Mouse (Mus musculus) intestine, embryonic 15.5 days (tissue): ENCODE results near the gene Xpo5. TPM values are rescaled to one million over a fixed set of nuclear protein-coding genes. Genes with fewer than 3 reads are reported as not detected.

Experiments used
- ATAC-seq: fragments of 200-750 bp; cut with Nextera tagmentation; 2 replicates; pipeline ENCODE4 v1.8.0; 2017; ENCODE audit warnings: moderate TSS enrichment, moderate library complexity
- H3K27ac ChIP-seq: fragments of 300-500 bp; sonication (generic); 2 replicates; pipeline ENCODE4 v1.5.1; 2015; ENCODE audit warnings: mild to moderate bottlenecking, inconsistent platforms
- H3K27me3 ChIP-seq: fragments of 300-500 bp; sonication (generic); replicated peaks from 2 replicates; pipeline ENCODE4 v1.6.1; 2015; ENCODE audit warnings: inconsistent platforms
- H3K36me3 ChIP-seq: fragments of 300-500 bp; sonication (generic); 2 replicates; pipeline ENCODE4 v1.6.1; 2015; ENCODE audit warnings: inconsistent platforms
- H3K4me1 ChIP-seq: fragments of 300-500 bp; sonication (generic); replicated peaks from 2 replicates; pipeline ENCODE4 v1.6.1; 2015; ENCODE audit warnings: inconsistent platforms
- H3K4me2 ChIP-seq: fragments of 300-500 bp; sonication (generic); replicated peaks from 2 replicates; pipeline ENCODE4 v1.6.1; 2015; ENCODE audit warnings: mild to moderate bottlenecking, inconsistent platforms
- H3K4me3 ChIP-seq: fragments of 300-500 bp; sonication (generic); replicated peaks from 2 replicates; pipeline ENCODE4 v1.5.1; 2015; ENCODE audit warnings: inconsistent platforms
- H3K9ac ChIP-seq: fragments of 300-500 bp; sonication (generic); 2 replicates; pipeline ENCODE4 v1.6.1; 2015; ENCODE audit warnings: inconsistent platforms
- H3K9me3 ChIP-seq: fragments of 300-500 bp; sonication (generic); 2 replicates; pipeline ENCODE4 v1.6.1; 2016; ENCODE audit warnings: inconsistent platforms
- WGBS: fragments of 180-500 bp; shearing (Covaris S2); methylation state at CpG from one replicate; pipeline ENCODE4 v1.1.7; 2015; 5-methylcytosine and 5-hydroxymethylcytosine counted together
- polyA plus RNA-seq: library from polyadenylated mRNA; unstranded; fragments of >200 nt; fragmentation: Nextera tagmentation; extraction: Ambion mirVana; gene quantifications from 2 replicates; pipeline ENCODE4 v1.2.1, GENCODE M21; 2015

The Xpo5 gene
- 31.6 and 31.9 TPM in 2 replicates for polyA plus RNA-seq

GRCm38 (mm10) chr17:46202421-46203071 is at the start of gene Xpo5, which contains the start of gene Polh:
Gene Xpo5 (plus strand): TSS chr17:46202782.
Gene Polh (minus strand): TSS chr17:46202645.
- peak within 1 kb of the TSS; percentile 81 for H3K4me2 ChIP-seq
- H3K9me3 ChIP-seq = no peaks in the 10 kb centered on the region
- peak within 1 kb of the TSS; percentile 91 for H3K27ac ChIP-seq
- peak; percentile 97 for ATAC-seq
- peaks cover 9% of the 10 kb centered on the region; the same call in 1 of the 2 replicates for H3K36me3 ChIP-seq
- H3K4me1 ChIP-seq = peaks cover 8% of the 10 kb centered on the region; the same call in 1 of the 2 replicates
- peak within 1 kb of the TSS; percentile 82 for H3K9ac ChIP-seq
- WGBS = under 1% methylated on average over 66 of the region's 66 CpGs
- no peaks in the 10 kb centered on the region for H3K27me3 ChIP-seq
- peak within 1 kb of the TSS; percentile 84 for H3K4me3 ChIP-seq

GRCm38 (mm10) chr17:46152847-46153782 is 49.5 kb upstream of the Xpo5 start, which contains the start of gene Mad2l1bp:
Gene Mad2l1bp (minus strand): TSS chr17:46153553.
- H3K27ac ChIP-seq = peak within 1 kb of the TSS; percentile 62
- whole genome bisulfite sequencing = 4% methylated on average over 33 of the region's 33 CpGs
- peak within 1 kb of the TSS; percentile 67 for H3K4me3 ChIP-seq
- no peaks in the 10 kb centered on the region for H3K9me3 ChIP-seq
- H3K27me3 ChIP-seq = no peaks in the 10 kb centered on the region
- ATAC-seq = peak; percentile 94
- H3K4me1 ChIP-seq = peaks cover 12% of the 10 kb centered on the region
- H3K36me3 ChIP-seq = peaks cover under 1% of the 10 kb centered on the region; the same call in 1 of the 2 replicates
- H3K4me2 ChIP-seq = peak within 1 kb of the TSS; percentile 87
- H3K9ac ChIP-seq = peak within 1 kb of the TSS; percentile 69

GRCm38 (mm10) chr17:46154336-46154735 is 48.2 kb upstream of the Xpo5 start:
- no peaks in the 10 kb centered on the region for H3K27me3 ChIP-seq
- no peak overlapping the region for H3K4me2 ChIP-seq
- ATAC-seq = no peak
- H3K4me3 ChIP-seq = no peak overlapping the region
- no peak overlapping the region for H3K9ac ChIP-seq
- no peaks in the 10 kb centered on the region for H3K36me3 ChIP-seq
- H3K4me1 ChIP-seq = peaks cover 14% of the 10 kb centered on the region
- H3K9me3 ChIP-seq = no peaks in the 10 kb centered on the region
- no peak overlapping the region for H3K27ac ChIP-seq
- 96% methylated on average over 3 of the region's 3 CpGs for WGBS

GRCm38 (mm10) chr17:46156680-46157079 is 45.9 kb upstream of the Xpo5 start:
- Histone ChIP-seq H3K4me2 (no peak overlapping the region), H3K27ac (no peak overlapping the region), H3K4me3 (no peak overlapping the region), H3K27me3 (no peaks in the 10 kb centered on the region), H3K36me3 (no peaks in the 10 kb centered on the region), H3K9ac (no peak overlapping the region), H3K4me1 (peaks cover 17% of the 10 kb centered on the region), H3K9me3 (no peaks in the 10 kb centered on the region)
- no peak for ATAC-seq
- 80% methylated on average over 5 of the region's 5 CpGs for WGBS

- Histone ChIP-seq H3K27ac (no peak overlapping the region), H3K9ac (no peak overlapping the region), H3K4me2 (no peak overlapping the region), H3K4me1 (peaks cover 21% of the 10 kb centered on the region), H3K27me3 (no peaks in the 10 kb centered on the region), H3K36me3 (no peaks in the 10 kb centered on the region), H3K9me3 (no peaks in the 10 kb centered on the region), H3K4me3 (no peak overlapping the region)
- 89% methylated on average over 8 of the region's 8 CpGs for WGBS
- no peak for ATAC-seq
Measured at GRCm38 (mm10) chr17:46157131-46157530, 45.5 kb upstream of the Xpo5 start.

GRCm38 (mm10) chr17:46159236-46159635 is 43.3 kb upstream of the Xpo5 start:
- H3K9me3 ChIP-seq = no peaks in the 10 kb centered on the region
- H3K27me3 ChIP-seq = no peaks in the 10 kb centered on the region
- H3K4me1 ChIP-seq = peaks cover 25% of the 10 kb centered on the region
- peaks cover 1% of the 10 kb centered on the region; the same call in 1 of the 2 replicates for H3K36me3 ChIP-seq
- no peak for ATAC-seq
- H3K27ac ChIP-seq = no peak overlapping the region
- WGBS = 37% methylated on average over 2 of the region's 2 CpGs
- peak overlapping the region; percentile 77 for H3K4me2 ChIP-seq
- no peak overlapping the region for H3K9ac ChIP-seq
- H3K4me3 ChIP-seq = no peak overlapping the region

GRCm38 (mm10) chr17:46160090-46160662 is 42.4 kb upstream of the Xpo5 start:
- peak overlapping the region; percentile 86 for H3K4me3 ChIP-seq
- peaks cover 10% of the 10 kb centered on the region; the same call in 1 of the 2 replicates for H3K36me3 ChIP-seq
- H3K9ac ChIP-seq = peak overlapping the region; percentile 50
- H3K27ac ChIP-seq = peak overlapping the region; percentile 88
- peak; percentile 72 for ATAC-seq
- H3K4me2 ChIP-seq = peak overlapping the region; percentile 77
- no peaks in the 10 kb centered on the region for H3K27me3 ChIP-seq
- WGBS = under 1% methylated on average over 16 of the region's 16 CpGs
- H3K9me3 ChIP-seq = no peaks in the 10 kb centered on the region
- H3K4me1 ChIP-seq = peaks cover 25% of the 10 kb centered on the region

GRCm38 (mm10) chr17:46160686-46161085 is 41.9 kb upstream of the Xpo5 start, which contains the start of gene Gtpbp2:
Gene Gtpbp2 (plus strand): TSS chr17:46161032.
- peak within 1 kb of the TSS; percentile 77 for H3K4me2 ChIP-seq
- H3K4me1 ChIP-seq = peaks cover 25% of the 10 kb centered on the region
- H3K9me3 ChIP-seq = no peaks in the 10 kb centered on the region
- H3K4me3 ChIP-seq = peak within 1 kb of the TSS; percentile 86
- peak within 1 kb of the TSS; percentile 80 for H3K9ac ChIP-seq
- peak within 1 kb of the TSS; percentile 88 for H3K27ac ChIP-seq
- peaks cover 15% of the 10 kb centered on the region; the same call in 1 of the 2 replicates for H3K36me3 ChIP-seq
- H3K27me3 ChIP-seq = no peaks in the 10 kb centered on the region
- peak; percentile 93 for ATAC-seq
- WGBS = under 1% methylated on average over 23 of the region's 23 CpGs

GRCm38 (mm10) chr17:46161179-46161578 is 41.4 kb upstream of the Xpo5 start:
- peaks cover 25% of the 10 kb centered on the region for H3K4me1 ChIP-seq
- H3K27ac ChIP-seq = peak overlapping the region; percentile 72
- H3K27me3 ChIP-seq = no peaks in the 10 kb centered on the region
- H3K9me3 ChIP-seq = no peaks in the 10 kb centered on the region
- under 1% methylated on average over 19 of the region's 19 CpGs for WGBS
- peak overlapping the region; percentile 80 for H3K9ac ChIP-seq
- peak; percentile 26 for ATAC-seq
- peak overlapping the region; percentile 86 for H3K4me3 ChIP-seq
- peaks cover 20% of the 10 kb centered on the region; the same call in 1 of the 2 replicates for H3K36me3 ChIP-seq
- H3K4me2 ChIP-seq = peak overlapping the region; percentile 74

- no peak for ATAC-seq
Measured at GRCm38 (mm10) chr17:46161710-46162109, 40.9 kb upstream of the Xpo5 start.

GRCm38 (mm10) chr17:46162551-46162950 is 40.0 kb upstream of the Xpo5 start:
- Histone ChIP-seq H3K9me3 (no peaks in the 10 kb centered on the region), H3K9ac (no peak overlapping the region), H3K27me3 (no peaks in the 10 kb centered on the region), H3K4me3 (no peak overlapping the region), H3K27ac (no peak overlapping the region), H3K4me1 (peaks cover 25% of the 10 kb centered on the region), H3K4me2 (peak overlapping the region; percentile 74), H3K36me3 (peaks cover 33% of the 10 kb centered on the region)
- ATAC-seq = no peak
- WGBS = 85% methylated on average over 7 of the region's 7 CpGs

More at GRCm38 (mm10) chr17:46161710-46162109, 40.9 kb upstream of the Xpo5 start:
- Histone ChIP-seq H3K9me3 (no peaks in the 10 kb centered on the region), H3K9ac (peak overlapping the region; percentile 80), H3K27ac (peak overlapping the region; percentile 72; the same call in 1 of the 2 replicates), H3K27me3 (no peaks in the 10 kb centered on the region), H3K36me3 (peaks cover 25% of the 10 kb centered on the region), H3K4me1 (peaks cover 25% of the 10 kb centered on the region), H3K4me3 (peak overlapping the region; percentile 86), H3K4me2 (peak overlapping the region; percentile 74)
- WGBS = 43% methylated on average over 9 of the region's 9 CpGs
